Mouse (Mus musculus) heart, embryonic 11.5 days (tissue): ENCODE measurements around the gene Olfr568. TPM values are rescaled to one million over a fixed set of nuclear protein-coding genes. Genes with fewer than 3 reads are reported as not detected.

Experiments used
- ATAC-seq: fragments of 200-750 bp; cut with Nextera tagmentation; replicated peaks from 2 replicates; pipeline ENCODE4 v1.8.0; 2017; ENCODE audit warnings: moderate library complexity; ENCODE audit not compliant: insufficient number of reproducible peaks, low FRiP score, low TSS enrichment
- H3K27ac ChIP-seq: fragments of 300-500 bp; sonication (generic); 2 replicates; pipeline ENCODE4 v1.5.1; 2014; ENCODE audit warnings: mild to moderate bottlenecking, low read depth, low read length
- H3K27me3 ChIP-seq: fragments of 300-500 bp; sonication (generic); 2 replicates; pipeline ENCODE4 v1.6.1; 2014; ENCODE audit warnings: mild to moderate bottlenecking, low read length, mixed read lengths; ENCODE audit not compliant: control insufficient read depth, insufficient read depth
- H3K36me3 ChIP-seq: fragments of 300-500 bp; sonication (generic); 2 replicates; pipeline ENCODE4 v1.6.1; 2014; ENCODE audit warnings: mild to moderate bottlenecking, low read length, moderate library complexity, mixed read lengths; ENCODE audit not compliant: control insufficient read depth, insufficient read depth
- H3K4me1 ChIP-seq: fragments of 300-500 bp; sonication (generic); 2 replicates; pipeline ENCODE4 v1.6.1; 2014; ENCODE audit warnings: low read length; ENCODE audit not compliant: control insufficient read depth, insufficient read depth
- H3K4me2 ChIP-seq: fragments of 300-500 bp; sonication (generic); 2 replicates; pipeline ENCODE4 v1.6.1; 2014; ENCODE audit warnings: mild to moderate bottlenecking, moderate library complexity
- H3K4me3 ChIP-seq: fragments of 300-500 bp; sonication (generic); 2 replicates; pipeline ENCODE4 v1.5.1; 2014; ENCODE audit warnings: low read depth, low read length
- H3K9ac ChIP-seq: fragments of 300-500 bp; sonication (generic); 2 replicates; pipeline ENCODE4 v1.6.1; 2014; ENCODE audit warnings: mild to moderate bottlenecking, low read depth, low read length, moderate library complexity
- H3K9me3 ChIP-seq: fragments of 300-500 bp; sonication (generic); replicated peaks from 2 replicates; pipeline ENCODE4 v1.6.1; 2016; ENCODE audit warnings: low read length; ENCODE audit not compliant: control insufficient read depth
- WGBS: fragments of 180-500 bp; shearing (Covaris S2); extraction: QIAGEN DNeasy Blood & Tissue Kit; methylation state at CpG from one replicate; pipeline ENCODE4 v1.1.7; 2014; ENCODE audit not compliant: insufficient replicate concordance; 5-methylcytosine and 5-hydroxymethylcytosine counted together
- polyA plus RNA-seq: library from polyadenylated mRNA; unstranded; fragments of >200 nt; fragmentation: Nextera tagmentation; extraction: Ambion mirVana; gene quantifications from 2 replicates; pipeline ENCODE4 v1.2.1, GENCODE M21; 2014

Olfr568 gene
- not detected in 2 replicates for polyA plus RNA-seq

GRCm38 (mm10) chr7:102876822-102877221 is at the start of gene Olfr568:
TSS of gene Olfr568 (plus strand) at chr7:102877122.
- Histone ChIP-seq H3K27me3 (no peaks in the 10 kb centered on the region), H3K4me1 (no peaks in the 10 kb centered on the region), H3K9me3 (no peaks in the 10 kb centered on the region), H3K36me3 (no peaks in the 10 kb centered on the region), H3K27ac (no peak within 1 kb of the TSS), H3K9ac (no peak within 1 kb of the TSS), H3K4me3 (no peak within 1 kb of the TSS), H3K4me2 (no peak within 1 kb of the TSS)
- no peak for ATAC-seq

GRCm38 (mm10) chr7:102855807-102856206 is 21.1 kb upstream of the Olfr568 start:
- no peak overlapping the region for H3K4me3 ChIP-seq
- no peak overlapping the region for H3K9ac ChIP-seq
- no peak overlapping the region for H3K4me2 ChIP-seq
- no peaks in the 10 kb centered on the region for H3K36me3 ChIP-seq
- no peaks in the 10 kb centered on the region for H3K27me3 ChIP-seq
- no peak overlapping the region for H3K27ac ChIP-seq
- H3K4me1 ChIP-seq, result no peaks in the 10 kb centered on the region
- no peak for ATAC-seq
- H3K9me3 ChIP-seq, result no peaks in the 10 kb centered on the region

- no peak for ATAC-seq
- Histone ChIP-seq H3K4me1 (no peaks in the 10 kb centered on the region), H3K27ac (no peak within 1 kb of the TSS), H3K4me3 (no peak within 1 kb of the TSS), H3K4me2 (no peak within 1 kb of the TSS), H3K9me3 (no peaks in the 10 kb centered on the region), H3K27me3 (no peaks in the 10 kb centered on the region), H3K9ac (no peak within 1 kb of the TSS), H3K36me3 (no peaks in the 10 kb centered on the region)
- WGBS, result 73% methylated on average over 1 of the region's 1 CpGs
Measured at GRCm38 (mm10) chr7:102858665-102859064, 18.3 kb upstream of the Olfr568 start, which contains the start of gene Olfr566. TSS of gene Olfr566 (minus strand) at chr7:102858765.

- H3K27me3 ChIP-seq, result no peaks in the 10 kb centered on the region
- H3K4me1 ChIP-seq, result no peaks in the 10 kb centered on the region
- no peak within 1 kb of the TSS for H3K9ac ChIP-seq
- WGBS, result 64% methylated on average over 3 of the region's 3 CpGs
- H3K36me3 ChIP-seq, result no peaks in the 10 kb centered on the region
- no peak for ATAC-seq
- no peak within 1 kb of the TSS for H3K27ac ChIP-seq
- no peak within 1 kb of the TSS for H3K4me2 ChIP-seq
- no peak within 1 kb of the TSS for H3K4me3 ChIP-seq
- no peaks in the 10 kb centered on the region for H3K9me3 ChIP-seq
Measured at GRCm38 (mm10) chr7:102890782-102891181, 13.9 kb downstream of the Olfr568 start, which contains the start of gene Olfr569. TSS of gene Olfr569 (minus strand) at chr7:102890882.

- H3K4me3 ChIP-seq, result no peak overlapping the region
- 0 out of 2 replicates have a peak, but pooled peaks cover 3% of the 10 kb centered on the region for H3K4me1 ChIP-seq
- 23% methylated on average over 1 of the region's 1 CpGs for WGBS
- H3K9ac ChIP-seq, result no peak overlapping the region
- H3K27ac ChIP-seq, result no peak overlapping the region
- no peaks in the 10 kb centered on the region for H3K27me3 ChIP-seq
- no peak overlapping the region for H3K4me2 ChIP-seq
- H3K9me3 ChIP-seq, result no peaks in the 10 kb centered on the region
- no peaks in the 10 kb centered on the region for H3K36me3 ChIP-seq
- no peak for ATAC-seq
Measured at GRCm38 (mm10) chr7:102915261-102915660, 38.3 kb downstream of the Olfr568 start.

GRCm38 (mm10) chr7:102916405-102916804 is 39.5 kb downstream of the Olfr568 start:
- H3K36me3 ChIP-seq, result no peaks in the 10 kb centered on the region
- no peaks in the 10 kb centered on the region for H3K27me3 ChIP-seq
- no peak overlapping the region for H3K4me3 ChIP-seq
- no peak for ATAC-seq
- H3K9ac ChIP-seq, result no peak overlapping the region
- H3K4me2 ChIP-seq, result no peak overlapping the region
- no peaks in the 10 kb centered on the region for H3K9me3 ChIP-seq
- no peak overlapping the region for H3K27ac ChIP-seq
- WGBS, result 45% methylated on average over 5 of the region's 5 CpGs
- 0 out of 2 replicates have a peak, but pooled peaks cover 3% of the 10 kb centered on the region for H3K4me1 ChIP-seq

GRCm38 (mm10) chr7:102917032-102917875 is 40.3 kb downstream of the Olfr568 start, which contains the start of gene Olfr571:
TSS of gene Olfr571 (minus strand) at chr7:102917536.
- 61% methylated on average over 4 of the region's 4 CpGs for WGBS
- Histone ChIP-seq H3K4me1 (0 out of 2 replicates have a peak, but pooled peaks cover 3% of the 10 kb centered on the region), H3K27ac (no peak within 1 kb of the TSS), H3K36me3 (no peaks in the 10 kb centered on the region), H3K27me3 (no peaks in the 10 kb centered on the region), H3K4me2 (no peak within 1 kb of the TSS), H3K9ac (no peak within 1 kb of the TSS), H3K9me3 (no peaks in the 10 kb centered on the region), H3K4me3 (no peak within 1 kb of the TSS)
- no peak for ATAC-seq

- 13% methylated on average over 1 of the region's 1 CpGs for WGBS
- Histone ChIP-seq H3K9me3 (no peaks in the 10 kb centered on the region), H3K4me2 (no peak overlapping the region), H3K9ac (no peak overlapping the region), H3K4me3 (no peak overlapping the region), H3K36me3 (no peaks in the 10 kb centered on the region), H3K27me3 (no peaks in the 10 kb centered on the region), H3K4me1 (0 out of 2 replicates have a peak, but pooled peaks cover 3% of the 10 kb centered on the region), H3K27ac (no peak overlapping the region)
- ATAC-seq, result 0 out of 2 replicates have a peak, but pooled peaks have one; percentile 55
Measured at GRCm38 (mm10) chr7:102919632-102920031, 42.7 kb downstream of the Olfr568 start.
